Mouse (Mus musculus): ENCODE results near the gene Ppp1r10.
"Not testable (repeated sequence)": the region's sequence is repeated elsewhere in the genome, so short reads cannot be mapped to it uniquely, and the experiment has no call there.

Gene Ppp1r10

GRCm38 (mm10) chr17:35929534-35929933 lies 13.3 kb downstream of the Ppp1r10 start:
- DNase-seq (ENCODE audit: low read depth, low spot score): no peak

GRCm38 (mm10) chr17:35930627-35931026 lies 14.4 kb downstream of the Ppp1r10 start:
- DNase-seq (ENCODE audit: low read depth, low spot score): no peak

GRCm38 (mm10) chr17:35932608-35933007 lies 16.4 kb downstream of the Ppp1r10 start:
- no peak for DNase-seq (ENCODE audit: low read depth, low spot score)

- not testable (repeated sequence) for DNase-seq (ENCODE audit: low read depth, low spot score)
Measured at GRCm38 (mm10) chr17:35935763-35936162, 19.5 kb downstream of the Ppp1r10 start.

GRCm38 (mm10) chr17:35937700-35938348 lies 21.6 kb downstream of the Ppp1r10 start:
- peak; percentile 84 for DNase-seq (ENCODE audit: low read depth, low spot score)

GRCm38 (mm10) chr17:35939108-35939507 lies 22.9 kb downstream of the Ppp1r10 start:
- DNase-seq (ENCODE audit: low read depth, low spot score): no peak

GRCm38 (mm10) chr17:35939941-35940340 lies 23.7 kb downstream of the Ppp1r10 start:
- DNase-seq (ENCODE audit: low read depth, low spot score): no peak

GRCm38 (mm10) chr17:35950946-35951345 lies 34.7 kb downstream of the Ppp1r10 start:
- DNase-seq (ENCODE audit: low read depth, low spot score): not testable (repeated sequence)

GRCm38 (mm10) chr17:35952559-35952958 lies 36.3 kb downstream of the Ppp1r10 start:
- DNase-seq (ENCODE audit: low read depth, low spot score): not testable (repeated sequence)

GRCm38 (mm10) chr17:35954665-35955064 lies 38.4 kb downstream of the Ppp1r10 start:
- DNase-seq (ENCODE audit: low read depth, low spot score): no peak

GRCm38 (mm10) chr17:35958533-35959223 lies 42.4 kb downstream of the Ppp1r10 start:
- peak; percentile 71 for DNase-seq (ENCODE audit: low read depth, low spot score)

- peak; percentile 23 for DNase-seq (ENCODE audit: low read depth, low spot score)
Measured at GRCm38 (mm10) chr17:35963279-35963678, 47.0 kb downstream of the Ppp1r10 start.

GRCm38 (mm10) chr17:35967621-35968020 lies 51.4 kb downstream of the Ppp1r10 start:
- DNase-seq (ENCODE audit: low read depth, low spot score): no peak

GRCm38 (mm10) chr17:35969418-35970389 lies 53.5 kb downstream of the Ppp1r10 start, which contains the start of gene Abcf1:
TSS of gene Abcf1 (minus strand) at chr17:35969761.
- DNase-seq (ENCODE audit: low read depth, low spot score): peak; percentile 98

- no peak for DNase-seq (ENCODE audit: low read depth, low spot score)
Measured at GRCm38 (mm10) chr17:35972131-35972530, 55.9 kb downstream of the Ppp1r10 start.

- DNase-seq (ENCODE audit: low read depth, low spot score): peak; percentile 92
Measured at GRCm38 (mm10) chr17:35978811-35979400, 62.7 kb downstream of the Ppp1r10 start.

GRCm38 (mm10) chr17:35979401-35980362 lies 63.4 kb downstream of the Ppp1r10 start, which contains the start of the genes Gnl1 and Prr3:
TSS of gene Gnl1 (plus strand) at chr17:35979851.
TSS of gene Prr3 (minus strand) at chr17:35980236.
- peak; percentile 96 for DNase-seq (ENCODE audit: low read depth, low spot score)

- DNase-seq (ENCODE audit: low read depth, low spot score): peak; percentile 58
Measured at GRCm38 (mm10) chr17:35980363-35980754, 64.1 kb downstream of the Ppp1r10 start.

GRCm38 (mm10) chr17:35981776-35982175 lies 65.5 kb downstream of the Ppp1r10 start:
- no peak for DNase-seq (ENCODE audit: low read depth, low spot score)
